Comparison of ENCODE assay signal across 11 mouse cellular contexts in the genomic region with DNA sequence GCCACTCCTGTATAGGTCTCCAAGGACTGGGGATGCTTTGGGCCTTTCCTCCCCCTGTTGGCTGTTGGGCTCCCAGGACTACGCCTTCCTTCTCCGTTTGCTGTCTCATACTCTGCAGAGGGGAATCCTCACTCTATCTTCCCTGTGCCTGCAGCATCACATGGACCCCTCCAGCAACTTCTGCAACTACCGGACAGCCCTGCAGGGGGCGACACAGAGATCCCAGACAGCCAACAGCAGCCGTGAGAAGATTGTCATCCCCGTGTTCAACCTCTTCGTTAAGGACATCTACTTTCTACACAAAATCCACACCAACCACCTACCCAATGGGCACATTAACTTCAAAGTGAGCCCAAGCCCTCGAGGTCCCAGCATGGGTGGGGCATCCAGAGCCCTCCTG. TPM values are rescaled to one million over a fixed set of nuclear protein-coding genes. Genes with fewer than 3 reads are reported as not detected.
DNase-seq lines count a peak whose midpoint lies in the region; ATAC-seq and TF ChIP-seq lines count a peak whose summit lies in the region.
"Had no signal": no experiment of that assay in that cellular context is flagged by ENCODE, and none has a peak within 500 bp of the region (broad histone marks: within the 10 kb centered on the region; RNA-seq: fewer than 3 reads in every experiment).

No protein-coding gene starts in this region.

- no peak for TF ChIP-seq EP300 in liver, embryonic 14.5 days (IDR thresholded peaks at IDR 0.05; ENCODE audit: low read depth)

- H3K4me3 ChIP-seq in lung, embryonic 14.5 days (ENCODE audit: low read depth, low read length) = no peak overlapping the region
- no peak overlapping the region for H3K4me3 ChIP-seq in liver, embryonic 14.5 days (ENCODE audit: insufficient read depth in 1 of 2, low read depth in 2 of 2, low read length in 2 of 2)

- no peaks in the 10 kb centered on the region for H3K9me3 ChIP-seq in lung, embryonic 14.5 days (ENCODE audit: low read depth, low read length)
- no peaks in the 10 kb centered on the region for H3K9me3 ChIP-seq in liver, embryonic 14.5 days (ENCODE audit: control insufficient read depth, low read length)

- no peaks in the 10 kb centered on the region for H3K4me1 ChIP-seq in lung, embryonic 14.5 days (ENCODE audit: insufficient read depth)
- H3K4me1 ChIP-seq in liver, embryonic 14.5 days (replicated peaks; ENCODE audit: control insufficient read depth in 2 of 2, insufficient read depth in 2 of 2, low read length in 1 of 2) = no peaks in the 10 kb centered on the region

- H3K36me3 ChIP-seq in lung, embryonic 14.5 days (ENCODE audit: insufficient read depth) = no peaks in the 10 kb centered on the region
- H3K36me3 ChIP-seq in liver, embryonic 14.5 days (replicated peaks; ENCODE audit: control insufficient read depth, insufficient read depth, low read depth) = no peaks in the 10 kb centered on the region

- WGBS in lung, embryonic 14.5 days = 62% methylated on average over 8 of the region's 8 CpGs
- WGBS in liver, embryonic 14.5 days (ENCODE audit: insufficient replicate concordance) = 41% methylated on average over 8 of the region's 8 CpGs

- H3K27me3 ChIP-seq in lung, embryonic 14.5 days (ENCODE audit: insufficient read depth, low read length) = no peaks in the 10 kb centered on the region
- no peaks in the 10 kb centered on the region for H3K27me3 ChIP-seq in liver, embryonic 14.5 days (ENCODE audit: control insufficient read depth, insufficient read depth, low read length)
- H3K27me3 ChIP-seq: Patski had no signal

- H3K4me2 ChIP-seq in lung, embryonic 14.5 days = no peak overlapping the region
- no peak overlapping the region for H3K4me2 ChIP-seq in liver, embryonic 14.5 days (ENCODE audit: low read depth)

- ATAC-seq in lung, embryonic 14.5 days (ENCODE audit: insufficient read depth) = no peak
- ATAC-seq in liver, embryonic 14.5 days (ENCODE audit: insufficient read depth) = no peak
- ATAC-seq: Patski had no signal

- H3K27ac ChIP-seq in lung, embryonic 14.5 days (ENCODE audit: low read depth) = no peak overlapping the region
- no peak overlapping the region for H3K27ac ChIP-seq in liver, embryonic 14.5 days

- TF ChIP-seq CTCF in lung, embryonic 14.5 days (IDR thresholded peaks at IDR 0.05; ENCODE audit: low read depth) = peak; percentile 49
- peak; percentile 67 for TF ChIP-seq CTCF in liver, embryonic 14.5 days (IDR thresholded peaks at IDR 0.05; ENCODE audit: low read depth)

- DNase-seq in frontal cortex, postnatal 25 days (ENCODE audit: low spot score in 2 of 2) = peak; percentile 13 to 26
- DNase-seq in frontal cortex, postnatal 14 days (ENCODE audit: low spot score in 2 of 2) = no peak
- no peak for DNase-seq in lung, embryonic 14.5 days
- no peak for DNase-seq in lung, adult 18-20 months
- DNase-seq in ES-CJ7 (ENCODE audit: low read depth, low spot score) = peak; percentile 64
- DNase-seq in liver, embryonic 14.5 days (ENCODE audit: low read depth in 3 of 3, low spot score in 3 of 3) = no peak
- no peak for DNase-seq in heart, postnatal 4 days
- DNase-seq in urinary bladder, adult 2 months (ENCODE audit: low spot score) = no peak
- DNase-seq: embryo, embryonic 11 days; kidney, postnatal 25 days had no signal

- no peak overlapping the region for H3K9ac ChIP-seq in lung, embryonic 14.5 days
- H3K9ac ChIP-seq in liver, embryonic 14.5 days (replicated peaks) = no peak overlapping the region

RNA-seq across cellular contexts. Expression of a gene that starts 51.0 kb away (rescaled TPM):
- 20.0 and 25.2 TPM in 2 replicates for polyA plus RNA-seq in lung, embryonic 14.5 days (2014; fragmentation: Nextera tagmentation; extraction: Ambion mirVana)
- 3.0 and 4.5 TPM in 2 replicates for polyA plus RNA-seq in liver, embryonic 14.5 days (2012; rRNA removed)
- polyA plus RNA-seq in liver, embryonic 14.5 days (2014; fragmentation: Nextera tagmentation; extraction: Ambion mirVana) = 8.5 and 8.6 TPM in 2 replicates
- total RNA-seq in heart, postnatal 4 days (2021) = 10 to 100 TPM; 20.9 to 21.1 TPM
- polyA plus RNA-seq in urinary bladder, adult 2 months (2012; rRNA removed) = 19.8 and 20.2 TPM in 2 replicates

Comparison
In these comparisons a context has a peak if more than half of its experiments do, and no peak if none do; other contexts are left out.
1. DNase-seq: peak in frontal cortex, postnatal 25 days (2 of 2) and ES-CJ7 (single experiment); none in frontal cortex, postnatal 14 days (0 of 2), lung, embryonic 14.5 days (single experiment), lung, adult 18-20 months (0 of 2), liver, embryonic 14.5 days (0 of 3), heart, postnatal 4 days (single experiment) and urinary bladder, adult 2 months (single experiment).